Mouse (Mus musculus) liver, embryonic 13.5 days (tissue): ENCODE measurements at regions not wholly inside any gene's neighbourhood (a gene's known extent, or its start where the extent isn't known, plus 50 kb on each side); places are given as distances from the start of the nearest gene placed in this dataset.

Source experiments
- ATAC-seq: fragments of 200-750 bp; cut with Nextera tagmentation; 2 replicates; pipeline ENCODE4 v1.8.0; 2017; ENCODE audit warnings: low read depth, mild to moderate bottlenecking, moderate number of reproducible peaks, moderate library complexity
- DNase-seq: peaks from one replicate; pipeline ENCODE4 v3.0.0; 2022
- H3K27ac ChIP-seq: fragments of 300-500 bp; sonication (generic); 2 replicates; pipeline ENCODE4 v1.5.1; 2015; ENCODE audit warnings: moderate library complexity, mild to moderate bottlenecking, inconsistent platforms
- H3K27me3 ChIP-seq: fragments of 300-500 bp; sonication (generic); 2 replicates; pipeline ENCODE4 v1.6.1; 2015; ENCODE audit warnings: mild to moderate bottlenecking, inconsistent platforms
- H3K36me3 ChIP-seq: fragments of 300-500 bp; sonication (generic); 2 replicates; pipeline ENCODE4 v1.6.1; 2015; ENCODE audit warnings: mild to moderate bottlenecking, inconsistent platforms
- H3K4me1 ChIP-seq: fragments of 300-500 bp; sonication (generic); replicated peaks from 2 replicates; pipeline ENCODE4 v1.6.1; 2015; ENCODE audit warnings: inconsistent platforms
- H3K4me2 ChIP-seq: fragments of 300-500 bp; sonication (generic); 2 replicates; pipeline ENCODE4 v1.6.1; 2015; ENCODE audit warnings: inconsistent platforms, mild to moderate bottlenecking, moderate library complexity
- H3K4me3 ChIP-seq: fragments of 300-500 bp; sonication (generic); replicated peaks from 2 replicates; pipeline ENCODE4 v1.5.1; 2015; ENCODE audit warnings: mild to moderate bottlenecking, inconsistent platforms
- H3K9ac ChIP-seq: fragments of 300-500 bp; sonication (generic); 2 replicates; pipeline ENCODE4 v1.6.1; 2015; ENCODE audit warnings: mild to moderate bottlenecking, inconsistent platforms
- H3K9me3 ChIP-seq: fragments of 300-500 bp; sonication (generic); replicated peaks from 2 replicates; pipeline ENCODE4 v1.6.1; 2016; ENCODE audit warnings: inconsistent platforms
- WGBS: fragments of 180-500 bp; shearing (Covaris S2); methylation state at CpG from one replicate; pipeline ENCODE4 v1.1.7; 2015; ENCODE audit not compliant: insufficient replicate concordance; 5-methylcytosine and 5-hydroxymethylcytosine counted together

DNA sequence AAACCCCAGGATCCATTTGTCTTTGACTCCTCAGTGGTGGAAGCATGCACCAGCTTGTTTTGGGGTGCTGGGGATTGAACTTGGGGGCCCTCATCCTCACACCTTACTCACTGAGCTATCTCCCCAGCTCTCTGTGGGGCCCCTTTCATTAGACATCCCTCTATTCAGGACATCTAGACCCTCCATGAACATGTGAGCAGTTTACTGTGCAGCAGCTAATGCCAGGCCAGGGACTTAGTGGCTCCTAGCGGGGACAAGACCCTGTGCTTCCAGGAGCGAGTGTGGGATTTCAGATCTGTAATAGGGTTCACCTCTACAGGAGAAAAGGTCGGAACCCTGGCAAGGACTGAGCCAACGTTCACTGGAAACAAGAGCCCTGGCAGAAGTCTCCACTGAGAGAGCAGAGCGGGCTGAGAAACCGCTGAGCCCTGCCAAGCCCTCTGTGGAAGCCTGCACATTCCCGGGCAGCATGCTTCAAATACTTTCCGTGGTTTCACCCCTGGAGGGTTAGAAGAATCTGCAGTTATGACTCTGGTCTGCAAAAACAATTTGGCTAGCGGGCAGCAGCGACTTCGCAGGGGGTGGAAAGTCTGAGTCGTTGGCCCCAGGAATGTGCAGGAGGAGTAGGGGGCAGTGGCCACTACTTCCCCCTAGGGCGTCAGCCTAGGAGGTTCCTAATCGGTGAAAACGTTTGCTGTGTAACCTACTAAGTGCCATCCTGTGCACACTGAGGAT, 125.6 kb downstream of the Smad6 start:
- Histone ChIP-seq H3K27ac (no peak overlapping the region), H3K27me3 (no peaks in the 10 kb centered on the region), H3K36me3 (no peaks in the 10 kb centered on the region), H3K4me3 (no peak overlapping the region), H3K4me1 (peaks cover 4% of the 10 kb centered on the region; the same call in 1 of the 2 replicates), H3K9ac (no peak overlapping the region), H3K9me3 (no peaks in the 10 kb centered on the region), H3K4me2 (no peak overlapping the region)
- 38% methylated on average over 15 of the region's 15 CpGs for WGBS
- ATAC-seq (no peak), DNase-seq (no peak)

DNA sequence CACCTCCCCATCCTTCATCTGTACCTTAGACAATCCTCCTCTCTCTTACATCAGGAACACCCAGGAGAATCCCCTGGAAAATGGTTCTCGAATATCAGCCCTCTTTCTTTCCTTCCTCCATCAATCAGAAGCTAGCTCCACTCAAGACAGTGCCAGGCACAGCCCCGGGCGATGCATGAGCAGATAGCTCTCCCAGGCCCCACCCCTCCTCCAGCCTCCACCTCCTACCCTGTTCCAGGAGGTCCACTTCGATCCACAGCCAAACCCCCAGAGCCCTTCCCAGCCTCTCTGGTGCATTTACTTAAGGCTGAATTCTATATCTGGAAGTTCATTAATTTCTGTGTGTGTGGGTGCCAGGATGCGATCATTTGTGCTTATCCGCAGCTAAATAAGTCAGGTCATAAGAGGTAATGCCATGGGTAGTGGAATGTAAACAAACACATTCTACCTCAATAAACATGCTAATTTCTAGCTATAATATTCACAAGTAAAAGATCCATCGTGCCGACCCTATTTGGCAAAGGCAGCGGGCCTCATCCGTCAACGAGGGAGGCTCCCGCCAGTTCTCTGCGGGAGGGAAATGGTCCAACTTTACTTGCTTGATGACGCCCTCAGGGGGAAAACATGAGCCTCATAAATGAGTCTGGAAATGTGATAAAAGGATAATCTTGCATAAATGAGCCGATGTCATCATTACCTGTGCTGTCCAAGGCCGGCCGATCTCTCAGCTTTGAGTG, 129.5 kb downstream of the Smad6 start:
- Histone ChIP-seq H3K4me2 (no peak overlapping the region), H3K9me3 (no peaks in the 10 kb centered on the region), H3K27me3 (no peaks in the 10 kb centered on the region), H3K27ac (no peak overlapping the region), H3K9ac (no peak overlapping the region), H3K4me1 (peaks cover 4% of the 10 kb centered on the region; the same call in 1 of the 2 replicates), H3K36me3 (no peaks in the 10 kb centered on the region), H3K4me3 (no peak overlapping the region)
- DNase-seq: no peak
- ATAC-seq: no peak
- 75% methylated on average over 17 of the region's 17 CpGs for WGBS

DNA sequence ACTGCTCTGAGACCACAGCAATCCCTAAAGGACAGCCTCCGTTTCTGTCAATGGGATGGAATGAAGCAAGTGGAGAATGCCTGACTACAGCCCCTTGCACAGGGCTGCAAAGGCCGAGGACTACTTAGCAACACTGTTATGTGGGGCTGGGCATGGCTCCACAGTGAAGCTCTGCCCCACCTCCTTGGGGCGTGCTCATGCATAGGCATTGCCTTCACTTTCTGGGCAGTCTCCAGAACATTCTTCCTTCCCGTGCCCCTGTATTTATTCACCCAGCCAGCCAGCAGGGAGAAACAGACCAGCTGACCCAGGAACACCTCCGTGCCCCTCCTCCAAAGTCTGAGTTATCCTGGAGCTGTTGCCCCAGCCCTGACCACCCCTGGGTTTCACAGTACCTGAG, 131.1 kb downstream of the Smad6 start:
- H3K9me3 ChIP-seq: no peaks in the 10 kb centered on the region
- ATAC-seq: no peak

DNA sequence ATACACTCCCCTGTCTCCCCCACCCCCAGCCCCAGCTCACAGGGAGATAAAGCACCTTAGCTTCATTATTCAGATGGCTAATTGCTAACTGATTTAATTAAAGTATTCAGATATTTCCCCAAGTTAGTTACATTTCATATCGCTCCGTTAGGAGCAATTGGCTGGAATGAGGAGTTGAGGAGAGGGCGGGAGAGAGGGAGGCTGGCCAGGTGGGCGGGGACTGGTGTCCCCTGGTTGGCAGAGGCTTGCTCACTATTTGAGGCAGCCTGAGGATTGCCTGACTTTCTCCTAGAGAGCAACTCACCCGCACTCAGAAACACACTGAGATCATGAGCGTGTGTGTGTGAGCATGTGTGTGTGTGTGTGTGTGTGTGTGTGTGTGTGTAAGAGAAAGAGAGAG, 131.8 kb upstream of the Smad3 start:
- Histone ChIP-seq H3K4me1 (no peaks in the 10 kb centered on the region), H3K4me3 (no peak overlapping the region), H3K4me2 (no peak overlapping the region), H3K27ac (no peak overlapping the region), H3K36me3 (no peaks in the 10 kb centered on the region), H3K9ac (no peak overlapping the region), H3K27me3 (no peaks in the 10 kb centered on the region; the same call in 1 of the 2 replicates), H3K9me3 (no peaks in the 10 kb centered on the region)
- no peak for DNase-seq
- WGBS: 70% methylated on average over 6 of the region's 6 CpGs
- ATAC-seq: no peak

More for the DNA sequence above, 131.1 kb downstream of the Smad6 start:
- Histone ChIP-seq H3K4me2 (no peak overlapping the region), H3K27ac (no peak overlapping the region), H3K4me3 (no peak overlapping the region), H3K36me3 (no peaks in the 10 kb centered on the region), H3K4me1 (no peaks in the 10 kb centered on the region), H3K27me3 (no peaks in the 10 kb centered on the region), H3K9ac (no peak overlapping the region)
- DNase-seq: no peak
- WGBS: 49% methylated on average over 5 of the region's 5 CpGs

DNA sequence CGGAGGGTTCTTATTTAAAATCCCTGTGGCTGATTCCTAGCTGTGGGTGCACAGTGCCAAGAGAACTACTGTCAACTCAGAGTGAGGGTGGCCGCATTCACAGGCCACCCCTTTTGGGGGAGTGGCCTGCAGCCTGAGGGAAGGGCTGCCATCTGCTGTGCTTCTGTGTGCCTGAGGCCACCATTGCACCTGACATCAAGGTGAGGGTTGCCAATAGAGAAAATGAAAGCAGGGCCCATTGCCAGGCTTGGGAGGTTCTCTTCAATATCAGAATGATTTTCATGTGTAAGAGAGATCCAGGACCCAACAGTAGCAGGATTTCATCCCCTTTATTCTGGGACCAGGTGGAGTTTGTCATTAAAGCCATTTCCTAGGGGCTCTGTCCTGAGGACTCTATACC, 127.2 kb upstream of the Smad3 start:
- no peak overlapping the region for H3K9ac ChIP-seq
- H3K27me3 ChIP-seq: no peaks in the 10 kb centered on the region; the same call in 1 of the 2 replicates
- no peak for ATAC-seq
- 69% methylated on average over 2 of the region's 2 CpGs for WGBS
- no peaks in the 10 kb centered on the region for H3K9me3 ChIP-seq
- no peaks in the 10 kb centered on the region for H3K36me3 ChIP-seq
- no peak overlapping the region for H3K27ac ChIP-seq
- H3K4me2 ChIP-seq: no peak overlapping the region
- DNase-seq: no peak
- H3K4me1 ChIP-seq: peaks cover 14% of the 10 kb centered on the region
- no peak overlapping the region for H3K4me3 ChIP-seq

DNA sequence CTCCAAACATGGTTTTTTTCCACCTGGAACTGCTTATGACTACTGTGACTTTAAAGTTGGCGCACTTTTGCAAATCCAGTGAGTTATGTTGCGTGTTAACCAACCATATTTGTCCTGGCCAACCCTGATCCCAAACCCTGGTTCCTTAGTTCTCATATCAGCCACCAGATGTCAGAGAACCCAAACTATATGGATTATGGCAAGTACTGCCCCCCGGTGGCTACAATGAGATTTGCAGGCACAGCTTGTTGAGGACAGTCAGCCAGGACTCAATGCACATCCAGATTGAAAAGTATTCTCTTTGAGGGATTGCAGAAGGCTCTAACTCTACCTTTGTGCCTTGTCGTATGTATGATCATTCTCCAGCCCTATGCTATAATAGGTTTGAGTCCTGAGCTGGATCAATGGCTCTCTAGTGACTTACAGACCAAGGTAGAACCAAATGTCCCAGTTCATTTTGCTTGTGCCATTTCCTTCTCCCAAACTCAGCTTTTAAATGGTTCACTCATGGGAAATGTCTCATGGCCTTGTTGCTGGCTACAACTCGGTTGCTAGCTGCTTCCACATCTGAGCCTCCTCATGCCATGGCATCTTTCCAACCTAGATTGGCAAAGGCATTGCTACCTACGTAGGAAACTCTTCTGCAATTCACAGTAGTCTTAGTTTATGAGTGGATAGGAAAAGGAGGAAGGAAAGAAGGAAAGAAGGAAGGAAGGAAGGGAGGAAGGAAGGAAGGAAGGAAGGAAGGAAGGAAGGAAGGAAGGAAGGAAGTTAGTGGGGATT, 126.1 kb upstream of the Smad3 start:
- H3K9ac ChIP-seq: no peak overlapping the region
- peaks cover 21% of the 10 kb centered on the region for H3K4me1 ChIP-seq
- no peaks in the 10 kb centered on the region for H3K36me3 ChIP-seq
- no peaks in the 10 kb centered on the region for H3K9me3 ChIP-seq
- H3K27me3 ChIP-seq: no peaks in the 10 kb centered on the region; the same call in 1 of the 2 replicates
- no peak overlapping the region for H3K27ac ChIP-seq
- H3K4me2 ChIP-seq: no peak overlapping the region
- WGBS: 53% methylated on average over 6 of the region's 6 CpGs
- no peak for ATAC-seq
- H3K4me3 ChIP-seq: no peak overlapping the region
- DNase-seq: no peak

DNA sequence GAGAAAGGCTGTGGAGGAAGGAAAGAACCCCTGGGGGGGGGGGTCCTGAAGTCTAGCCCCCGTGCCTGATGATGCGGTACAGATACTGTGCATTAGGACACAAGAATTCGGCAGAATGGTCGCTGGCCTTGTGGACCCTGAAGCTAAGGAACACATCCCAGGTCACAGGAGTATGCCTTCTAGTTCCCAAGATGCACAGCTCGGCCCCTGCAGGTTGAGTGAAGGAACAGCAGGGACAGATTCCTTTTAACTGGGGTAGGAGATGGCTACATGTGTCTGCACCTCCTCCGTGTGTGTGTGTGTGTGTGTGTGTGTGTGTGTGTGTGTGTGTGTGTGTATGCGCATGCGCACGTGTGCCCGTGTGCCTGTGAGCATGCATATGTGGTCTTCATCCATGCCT, 123.9 kb upstream of the Smad3 start:
- no peaks in the 10 kb centered on the region; the same call in 1 of the 2 replicates for H3K27me3 ChIP-seq
- DNase-seq: no peak
- H3K4me2 ChIP-seq: no peak overlapping the region
- no peak overlapping the region for H3K4me3 ChIP-seq
- H3K36me3 ChIP-seq: no peaks in the 10 kb centered on the region
- H3K9ac ChIP-seq: no peak overlapping the region
- 71% methylated on average over 10 of the region's 10 CpGs for whole genome bisulfite sequencing
- ATAC-seq: no peak
- H3K9me3 ChIP-seq: no peaks in the 10 kb centered on the region
- no peak overlapping the region for H3K27ac ChIP-seq
- H3K4me1 ChIP-seq: peaks cover 30% of the 10 kb centered on the region

DNA sequence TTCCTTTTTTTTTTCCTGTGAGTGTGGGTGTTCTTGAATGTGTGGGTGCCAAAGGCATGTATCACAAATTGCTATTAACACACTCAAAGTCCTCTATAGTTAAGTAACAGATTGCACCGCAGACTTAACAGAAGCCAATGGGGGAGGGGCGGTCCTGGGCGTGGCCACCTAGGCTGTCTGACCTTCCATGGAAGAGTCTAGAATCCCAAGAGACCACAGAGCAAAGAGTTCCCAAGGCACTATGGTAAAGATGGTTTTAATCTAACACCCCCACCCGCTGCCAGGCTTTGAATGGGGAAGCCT, 123.4 kb upstream of the Smad3 start:
- Histone ChIP-seq H3K9ac (no peak overlapping the region), H3K4me1 (peaks cover 33% of the 10 kb centered on the region), H3K4me3 (no peak overlapping the region), H3K27me3 (peaks cover under 1% of the 10 kb centered on the region; the same call in 1 of the 2 replicates), H3K36me3 (no peaks in the 10 kb centered on the region), H3K9me3 (no peaks in the 10 kb centered on the region), H3K4me2 (peak overlapping the region; percentile 53), H3K27ac (no peak overlapping the region)
- 46% methylated on average over 4 of the region's 4 CpGs for WGBS
- DNase-seq (no peak), ATAC-seq (no peak)

DNA sequence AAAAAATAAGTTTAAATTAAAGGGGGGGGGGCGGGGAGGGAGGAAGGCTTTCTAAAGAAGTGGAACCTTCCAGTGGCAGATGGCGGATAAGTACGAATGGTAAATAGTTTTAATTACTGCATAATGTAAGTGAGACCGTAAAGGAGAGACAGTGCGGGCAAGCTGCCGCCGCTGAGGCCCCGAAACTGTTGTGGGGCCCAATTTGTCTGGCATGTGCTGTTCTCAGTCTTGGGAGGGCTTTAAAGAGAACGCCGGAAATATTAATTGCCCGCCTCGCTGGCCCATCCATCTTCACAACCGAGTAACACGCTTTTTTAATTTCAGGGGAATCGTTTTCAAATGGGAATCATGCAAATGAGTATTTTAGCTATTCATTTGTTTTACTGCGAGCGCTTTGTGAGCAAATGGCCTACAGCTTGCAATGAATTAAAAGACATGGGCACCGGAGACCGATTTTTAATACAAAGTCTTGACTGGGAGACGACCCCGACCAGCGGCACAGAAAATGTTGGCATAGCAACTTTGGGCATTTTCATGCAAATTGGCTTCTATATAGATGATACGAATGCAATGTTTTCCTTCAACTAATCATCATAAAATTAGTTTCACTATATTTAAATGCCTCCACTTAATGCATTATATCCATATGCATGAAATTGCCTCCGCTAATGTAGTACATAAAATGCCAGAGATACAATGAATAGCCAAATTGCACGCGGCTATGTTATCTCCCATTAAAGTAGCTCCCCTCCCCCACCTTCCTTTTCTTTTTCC, 122.9 kb upstream of the Smad3 start:
- H3K9me3 ChIP-seq: no peaks in the 10 kb centered on the region
- no peak overlapping the region for H3K27ac ChIP-seq

DNA sequence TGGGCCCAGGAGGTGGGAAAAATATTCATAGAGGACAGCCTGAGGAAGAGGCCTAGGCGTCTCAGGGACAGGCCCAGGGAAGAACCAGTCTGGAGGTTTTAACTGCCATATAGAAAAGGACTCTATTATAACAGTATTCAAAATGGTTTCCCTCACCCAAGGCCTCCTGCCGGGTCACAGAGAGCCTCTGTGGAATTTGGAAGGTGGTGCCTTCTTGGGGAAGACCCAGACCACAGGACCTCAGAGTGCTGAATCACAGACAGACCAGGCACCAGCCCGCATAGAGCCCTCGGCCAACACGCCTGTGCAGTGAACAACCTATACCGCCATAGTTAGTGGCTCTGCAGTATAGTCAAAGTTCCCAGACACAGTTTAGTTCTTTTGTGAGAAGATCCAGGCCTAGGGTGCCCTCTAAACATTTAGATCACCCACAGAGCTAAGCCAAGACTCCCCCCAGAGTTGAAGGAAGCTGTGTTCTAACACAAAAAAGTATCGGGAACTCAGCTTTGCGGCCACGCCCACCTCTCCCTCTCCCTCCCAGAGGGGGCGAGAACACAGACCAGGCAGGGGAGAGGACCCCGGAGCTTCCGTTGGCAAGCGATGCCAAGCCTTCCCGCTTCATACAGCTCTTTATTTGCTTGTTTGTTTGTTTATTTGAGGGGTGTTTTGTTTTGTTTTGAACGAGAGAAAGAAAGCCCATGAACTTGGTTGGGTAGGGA, 122.1 kb upstream of the Smad3 start:
- peaks cover 4% of the 10 kb centered on the region; the same call in 1 of the 2 replicates for H3K27me3 ChIP-seq
- no peak overlapping the region for H3K27ac ChIP-seq
- ATAC-seq (no peak), DNase-seq (no peak)
- H3K4me2 ChIP-seq: peak overlapping the region; percentile 53
- 22% methylated on average over 15 of the region's 15 CpGs for WGBS
- no peak overlapping the region for H3K9ac ChIP-seq
- H3K4me1 ChIP-seq: peaks cover 33% of the 10 kb centered on the region
- peak overlapping the region; percentile 29 for H3K4me3 ChIP-seq
- no peaks in the 10 kb centered on the region for H3K36me3 ChIP-seq
- H3K9me3 ChIP-seq: no peaks in the 10 kb centered on the region

More for the DNA sequence above, 122.9 kb upstream of the Smad3 start:
- ATAC-seq (no peak), DNase-seq (no peak)
- 30% methylated on average over 26 of the region's 26 CpGs for WGBS
- Histone ChIP-seq H3K4me2 (peak overlapping the region; percentile 53), H3K4me3 (peak overlapping the region; percentile 29), H3K9ac (peak overlapping the region; percentile 36; the same call in 1 of the 2 replicates), H3K4me1 (peaks cover 33% of the 10 kb centered on the region), H3K36me3 (no peaks in the 10 kb centered on the region), H3K27me3 (peaks cover 4% of the 10 kb centered on the region; the same call in 1 of the 2 replicates)
